Mouse (Mus musculus): ENCODE measurements around the gene Eif4g2. TPM values are rescaled to one million over a fixed set of nuclear protein-coding genes. Genes with fewer than 3 reads are reported as not detected.

Eif4g2 gene
- polyA plus RNA-seq, 1 experiment from 2014 or later, result 616 TPM

DNA sequence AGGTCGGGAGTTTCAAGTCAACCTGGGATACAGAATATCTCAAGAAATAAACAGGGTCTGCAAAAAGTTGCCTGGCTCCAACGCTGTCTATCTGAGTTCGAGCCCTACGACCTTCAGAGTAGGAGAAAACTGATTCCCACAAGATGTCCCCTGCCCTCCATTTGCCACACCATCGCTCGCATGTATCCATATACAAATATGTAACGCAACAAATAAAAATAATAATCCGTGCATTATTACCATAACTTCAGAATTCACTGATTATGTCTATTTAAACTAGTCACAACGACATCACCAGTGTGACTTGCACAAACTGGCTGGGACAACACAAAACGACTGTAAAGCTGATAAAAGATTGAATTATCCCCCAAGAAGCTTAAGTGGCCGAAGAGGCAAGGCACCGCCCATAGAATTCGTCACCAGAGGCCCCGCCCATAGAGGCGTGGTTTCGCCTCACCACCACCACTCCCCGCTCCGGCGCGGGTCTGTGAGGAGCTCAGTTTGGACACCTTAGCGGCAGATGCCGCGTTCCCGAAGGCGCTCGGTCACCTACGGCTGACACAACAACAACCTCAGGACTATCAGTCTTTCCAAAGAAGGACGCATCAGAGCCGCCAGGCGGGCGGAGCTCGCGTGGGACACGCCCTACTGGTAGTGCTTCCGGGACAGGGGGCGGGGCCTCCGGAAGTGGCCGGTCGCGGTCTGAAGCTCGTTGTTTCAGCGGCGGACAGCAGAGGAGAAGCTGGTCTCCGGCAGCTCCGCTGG is 54.4 kb downstream of the Eif4g2 start, which contains the start of gene Ctr9:
TSS of gene Ctr9 (plus strand) at position 671 of the 765 bp plus-strand sequence.
- in situ Hi-C loops (cut with MboI; ENCODE audit: low pct_unique_long_range_greater_than_20kb), result no loop called here
- H3K27me3 ChIP-seq, result no peaks in the 10 kb centered on the region
- no peak for TF ChIP-seq CTCF (IDR thresholded peaks at IDR 0.05)
- ATAC-seq (peak; percentile 87), DNase-seq (ENCODE audit: low read depth, low spot score) (peak; percentile 61)
- ChIA-PET POLR2A (interaction anchor here (1.0 kb wide), 1 partner anchor 95 kb away, joined by 3 read pairs; no protein-coding TSS in a partner anchor), CTCF (interaction anchor here (0.9 to 1.7 kb wide), 3 partner anchors 21 to 523 kb away, joined by 3 to 6 read pairs (median 3); no protein-coding TSS in a partner anchor)

DNA sequence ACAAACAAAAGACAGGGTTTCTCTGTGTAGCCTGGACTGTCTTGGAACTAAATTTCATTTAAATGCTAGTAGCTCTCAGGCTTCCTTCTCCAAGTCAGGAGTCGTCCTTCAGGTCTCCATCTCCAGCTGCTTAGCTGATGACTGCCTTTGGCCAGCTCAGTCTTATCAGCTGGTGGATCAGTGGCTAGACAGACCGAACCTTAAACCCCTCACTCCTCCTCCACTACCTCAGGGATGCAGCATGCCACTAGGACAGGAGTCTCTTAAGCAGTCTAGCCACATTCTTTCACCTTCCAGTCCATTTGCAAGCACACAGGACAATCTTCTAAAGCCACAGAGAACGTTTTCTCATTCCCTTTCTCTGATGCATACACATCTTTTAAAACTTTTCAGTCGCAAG is 57.9 kb downstream of the Eif4g2 start:
- no peak for DNase-seq (ENCODE audit: low read depth, low spot score)
- no peak for TF ChIP-seq CTCF (IDR thresholded peaks at IDR 0.05)
- no peaks in the 10 kb centered on the region for H3K27me3 ChIP-seq
- CTCF ChIA-PET, result no interaction called here
- POLR2A ChIA-PET, result interaction anchor here (0.6 kb wide), 1 partner anchor 414 kb away, joined by 4 read pairs; no protein-coding TSS in a partner anchor
- no peak for ATAC-seq
- in situ Hi-C loops (cut with MboI; ENCODE audit: low pct_unique_long_range_greater_than_20kb), result no loop called here

DNA sequence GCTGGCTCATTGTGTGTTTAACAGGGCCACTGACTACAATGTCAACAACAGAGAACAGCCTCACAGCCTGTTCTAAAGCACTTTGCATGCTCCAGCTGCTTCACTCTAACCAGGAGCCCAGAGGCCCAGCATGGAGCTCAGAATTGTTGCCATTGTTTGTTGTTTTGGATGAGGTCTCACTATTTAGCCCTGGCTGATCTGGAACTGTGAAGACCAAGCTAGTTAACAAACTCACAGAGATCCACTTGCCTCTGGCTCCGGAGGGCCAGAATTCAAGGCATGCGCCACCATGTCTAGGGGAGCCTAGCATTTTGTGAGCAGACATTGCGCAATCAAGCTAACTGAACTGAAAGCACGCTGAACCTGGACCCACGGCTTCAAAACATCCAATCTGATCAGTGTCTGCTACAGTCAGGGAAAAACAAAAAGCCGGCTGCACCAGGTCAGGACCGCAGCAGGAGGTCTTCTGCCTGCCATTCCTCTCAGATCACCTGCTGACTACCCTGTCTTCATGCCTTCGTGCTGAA is 58.7 kb downstream of the Eif4g2 start:
- CTCF ChIA-PET, result no interaction called here
- DNase-seq (ENCODE audit: low read depth, low spot score) (no peak), ATAC-seq (no peak)
- no peak for TF ChIP-seq CTCF (IDR thresholded peaks at IDR 0.05)
- in situ Hi-C loops (cut with MboI; ENCODE audit: low pct_unique_long_range_greater_than_20kb), result no loop called here
- H3K27me3 ChIP-seq, result no peaks in the 10 kb centered on the region
- POLR2A ChIA-PET, result no interaction called here

DNA sequence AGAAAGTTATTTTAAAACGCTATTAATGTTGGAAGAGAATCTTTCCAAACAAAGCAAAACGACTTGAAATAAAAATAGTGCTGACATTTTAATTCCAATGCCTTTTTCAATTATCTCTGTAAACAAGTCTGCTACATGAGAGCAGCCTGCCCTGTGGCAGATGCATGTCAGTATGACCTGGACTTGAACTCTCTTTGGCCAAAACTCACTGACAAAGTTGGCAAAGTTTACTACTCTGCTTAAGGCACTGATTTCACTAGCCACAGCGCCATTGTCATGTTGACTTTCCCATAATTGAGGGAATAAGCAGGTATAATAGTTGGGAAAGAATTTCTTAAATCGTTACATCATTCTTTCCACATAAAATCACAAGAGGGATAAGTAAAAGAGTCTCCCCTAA is 62.0 kb downstream of the Eif4g2 start:
- in situ Hi-C loops (cut with MboI; ENCODE audit: low pct_unique_long_range_greater_than_20kb), result no loop called here
- ChIA-PET CTCF (no interaction called here), POLR2A (no interaction called here)
- no peak for TF ChIP-seq CTCF (IDR thresholded peaks at IDR 0.05)
- DNase-seq (ENCODE audit: low read depth, low spot score), result no peak
- H3K27me3 ChIP-seq, result no peaks in the 10 kb centered on the region
- ATAC-seq, result no peak

Other genes with a start within 250 kb of the Eif4g2 start
- gene Rnf141, start 238.6 kb downstream of the Eif4g2 start, polyA plus RNA-seq (2021), result 19.7 TPM
- not detected for gene Lyve1, start 219.8 kb downstream of the Eif4g2 start, polyA plus RNA-seq (2021)
- gene Mrvi1, start 100.6 kb downstream of the Eif4g2 start, polyA plus RNA-seq (2021), result 0.51 TPM
- gene Ctr9, start 54.1 kb downstream of the Eif4g2 start, polyA plus RNA-seq (2021), result 44.1 TPM